Mouse (Mus musculus): ENCODE measurements around the gene Gm1123. TPM values are rescaled to one million over a fixed set of nuclear protein-coding genes. Genes with fewer than 3 reads are reported as not detected.
A peak's percentile ranks its signal among the peaks of the same experiment; 100 is the strongest.

Gene Gm1123
- total RNA-seq, 2 experiments from 2014 or later = 0.30 TPM; not detected in 1

- DNase-seq (ENCODE audit: extremely low spot score in 1 of 2, low spot score in 2 of 2) = peak in 1 of 2 experiments; percentile 47
- intact Hi-C loops (cut with DNase I) = no loop called here
Observed at GRCm38 (mm10) chr9:98962478-98963142, 72.9 kb downstream of the Gm1123 start.

GRCm38 (mm10) chr9:98961591-98962477 is 73.7 kb downstream of the Gm1123 start:
- DNase-seq (ENCODE audit: extremely low spot score in 1 of 2, low spot score in 2 of 2) = no peak
- intact Hi-C loops (cut with DNase I) = no loop called here

DNA sequence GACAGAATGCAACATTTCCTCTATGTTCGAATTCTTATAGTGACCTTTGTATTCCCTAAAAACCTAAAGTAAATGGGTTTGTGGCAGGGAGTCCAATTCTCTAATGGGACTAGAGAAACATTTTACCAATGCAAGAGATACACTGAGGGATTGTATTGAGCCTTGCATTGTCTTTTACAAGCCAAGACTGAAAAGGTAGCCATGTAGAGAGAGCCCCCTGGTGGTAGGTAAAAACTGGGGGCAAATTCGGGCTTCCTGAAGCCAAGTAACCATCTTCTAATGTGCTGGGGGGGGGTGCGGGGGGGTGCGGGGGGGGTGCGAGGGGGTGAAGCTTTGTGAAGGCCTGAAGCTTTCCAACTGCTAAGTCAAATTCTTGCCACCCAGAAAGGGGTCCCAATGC is 75.2 kb downstream of the Gm1123 start:
- intact Hi-C loops (cut with DNase I) = no loop called here
- no peak for DNase-seq (ENCODE audit: extremely low spot score in 1 of 2, low spot score in 2 of 2)

- no peak for DNase-seq (ENCODE audit: extremely low spot score in 1 of 2, low spot score in 2 of 2)
- intact Hi-C loops (cut with DNase I) = loop anchor here (5.0 to 10.0 kb wide), 2 partner anchors 315 to 912 kb away; no protein-coding TSS in a partner anchor
Observed at GRCm38 (mm10) chr9:98959851-98960250, 75.7 kb downstream of the Gm1123 start.

- intact Hi-C loops (cut with DNase I) = loop anchor here (5.0 to 10.0 kb wide), 2 partner anchors 314 to 914 kb away; no protein-coding TSS in a partner anchor
- DNase-seq (ENCODE audit: extremely low spot score in 1 of 2, low spot score in 2 of 2) = no peak
Observed at GRCm38 (mm10) chr9:98958628-98959027, 76.9 kb downstream of the Gm1123 start.

DNA sequence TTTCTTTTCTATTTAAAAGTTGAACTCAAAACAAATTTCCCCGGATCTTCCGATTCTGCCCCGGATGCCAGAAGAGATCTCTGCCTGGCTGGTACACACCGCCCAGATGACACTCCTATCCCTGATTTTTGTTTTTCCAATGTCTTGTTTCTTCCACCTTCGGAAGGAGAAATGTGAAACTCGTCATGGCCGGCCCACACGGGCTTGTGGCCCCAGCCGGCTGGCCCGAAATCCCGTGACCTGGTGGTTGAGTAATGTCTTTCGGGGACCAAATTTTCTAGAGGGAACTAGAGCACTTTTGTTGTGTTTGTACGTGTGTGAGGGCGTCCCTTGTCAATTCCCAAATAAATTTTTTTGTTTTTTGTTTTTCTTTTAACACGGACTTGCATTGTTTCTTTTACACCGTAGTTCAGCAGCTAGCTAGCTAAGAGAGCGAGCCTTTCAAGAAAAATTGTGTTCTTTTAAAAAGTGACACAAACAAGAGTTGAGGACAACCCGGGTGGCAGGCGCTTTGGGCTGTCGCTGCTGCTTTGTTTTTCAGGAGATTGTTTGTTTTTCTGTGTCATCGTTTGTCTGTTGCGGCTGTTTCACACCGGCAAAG is 77.7 kb downstream of the Gm1123 start:
- no peak for DNase-seq (ENCODE audit: extremely low spot score in 1 of 2, low spot score in 2 of 2)
- intact Hi-C loops (cut with DNase I) = loop anchor here (5.0 to 10.0 kb wide), 2 partner anchors 313 to 914 kb away; no protein-coding TSS in a partner anchor

Other genes starting within 250 kb of the Gm1123 start
- gene Prr23a1, start 193.2 kb downstream of the Gm1123 start, total RNA-seq (2021) = not detected
- gene Prr23a2, start 179.2 kb downstream of the Gm1123 start, total RNA-seq (2021) = not detected
- gene Prr23a3, start 170.9 kb downstream of the Gm1123 start, total RNA-seq (2021) = not detected
- gene 7420426K07Rik, start 132.6 kb downstream of the Gm1123 start, total RNA-seq (2021) = not detected
- 1 to 10 TPM in 1 of 2 experiments, under 1 TPM in 1; 0.79 to 1.1 TPM for gene Foxl2, start 80.4 kb downstream of the Gm1123 start, total RNA-seq (2021)
- 10 to 100 TPM; 34.1 to 34.3 TPM for gene Faim, start 49.3 kb downstream of the Gm1123 start, total RNA-seq (2021)
- gene Pik3cb, start 104.9 kb upstream of the Gm1123 start, total RNA-seq (2021) = 10 to 100 TPM; 18.8 to 19.0 TPM
- not detected for gene Faiml, start 201.5 kb upstream of the Gm1123 start, total RNA-seq (2021)
- 10 to 100 TPM; 15.4 to 17.2 TPM for gene Cep70, start 207.7 kb upstream of the Gm1123 start, total RNA-seq (2021)